Mouse (Mus musculus): ENCODE measurements at regions not wholly inside any gene's neighbourhood (a gene's known extent, or its start where the extent isn't known, plus 50 kb on each side); places are given as distances from the start of the nearest gene placed in this dataset.

GRCm38 (mm10) chr12:95239158-95239779 is 452.8 kb upstream of the Flrt2 start:
- no peak overlapping the region for H3K4me2 ChIP-seq (ENCODE audit: low read depth, low read length, poor library complexity, severe bottlenecking)
- no peak overlapping the region for H3K27ac ChIP-seq (ENCODE audit: low read depth, low read length)
- no peaks in the 10 kb centered on the region for H3K36me3 ChIP-seq (ENCODE audit: insufficient read depth, low read length)
- H3K27me3 ChIP-seq (ENCODE audit: insufficient read depth, low read length): no peaks in the 10 kb centered on the region
- no peak for TF ChIP-seq CTCF (IDR thresholded peaks at IDR 0.05)
- H3K9ac ChIP-seq (replicated peaks; ENCODE audit: low read length, poor library complexity, severe bottlenecking): no peak overlapping the region
- H3K9me3 ChIP-seq (ENCODE audit: low read length): no peaks in the 10 kb centered on the region
- ATAC-seq (ENCODE audit: low FRiP score) (no peak), DNase-seq (ENCODE audit: low spot score) (no peak)
- WGBS: 74% methylated on average over 3 of the region's 3 CpGs
- no peaks in the 10 kb centered on the region for H3K4me1 ChIP-seq (ENCODE audit: insufficient read depth, low read length)
- no peak overlapping the region for H3K4me3 ChIP-seq (ENCODE audit: low read depth, low read length)

DNA sequence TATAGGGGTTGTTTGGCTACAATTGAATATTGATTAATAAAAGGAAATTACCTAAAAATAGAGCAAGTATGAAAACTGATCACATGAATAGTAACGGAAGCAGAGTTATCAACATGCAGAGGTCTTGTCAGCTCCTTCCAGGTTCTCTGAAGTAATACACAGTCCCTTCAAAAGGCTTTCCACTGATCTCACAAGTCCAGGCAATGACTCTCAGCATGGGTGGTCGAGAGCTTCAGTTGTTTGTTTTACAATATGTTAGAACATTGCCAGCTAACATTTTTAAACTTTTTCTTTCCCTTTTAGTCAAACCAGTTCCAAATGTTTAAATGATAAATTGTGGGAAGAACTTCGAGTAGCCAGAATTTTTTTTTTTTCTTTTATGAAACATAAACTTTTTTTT is 424.8 kb upstream of the Flrt2 start:
- no peaks in the 10 kb centered on the region for H3K27me3 ChIP-seq (ENCODE audit: insufficient read depth, low read length)
- H3K4me1 ChIP-seq (ENCODE audit: insufficient read depth, low read length): no peaks in the 10 kb centered on the region
- WGBS: 77% methylated on average over 3 of the region's 3 CpGs
- H3K4me2 ChIP-seq (ENCODE audit: low read depth, low read length, poor library complexity, severe bottlenecking): no peak overlapping the region
- no peak for ATAC-seq (ENCODE audit: low FRiP score)
- H3K9me3 ChIP-seq (ENCODE audit: low read length): no peaks in the 10 kb centered on the region
- TF ChIP-seq CTCF (IDR thresholded peaks at IDR 0.05): no peak
- no peaks in the 10 kb centered on the region for H3K36me3 ChIP-seq (ENCODE audit: insufficient read depth, low read length)
- no peak overlapping the region for H3K27ac ChIP-seq (ENCODE audit: low read depth, low read length)
- no peak overlapping the region for H3K9ac ChIP-seq (replicated peaks; ENCODE audit: low read length, poor library complexity, severe bottlenecking)
- no peak for DNase-seq (ENCODE audit: low spot score)
- no peak overlapping the region for H3K4me3 ChIP-seq (ENCODE audit: low read depth, low read length)

GRCm38 (mm10) chr12:95305386-95305785 is 386.6 kb upstream of the Flrt2 start:
- Histone ChIP-seq H3K4me1 (ENCODE audit: insufficient read depth, low read length) (no peaks in the 10 kb centered on the region), H3K4me2 (ENCODE audit: low read depth, low read length, poor library complexity, severe bottlenecking) (no peak overlapping the region), H3K27ac (ENCODE audit: low read depth, low read length) (no peak overlapping the region), H3K9me3 (ENCODE audit: low read length) (no peaks in the 10 kb centered on the region), H3K36me3 (ENCODE audit: insufficient read depth, low read length) (no peaks in the 10 kb centered on the region), H3K4me3 (ENCODE audit: low read depth, low read length) (no peak overlapping the region), H3K9ac (replicated peaks; ENCODE audit: low read length, poor library complexity, severe bottlenecking) (no peak overlapping the region), H3K27me3 (ENCODE audit: insufficient read depth, low read length) (no peaks in the 10 kb centered on the region)
- 85% methylated on average over 2 of the region's 2 CpGs for WGBS
- no peak for DNase-seq (ENCODE audit: low spot score)
- ATAC-seq (ENCODE audit: low FRiP score): no peak
- no peak for TF ChIP-seq CTCF (IDR thresholded peaks at IDR 0.05)

DNA sequence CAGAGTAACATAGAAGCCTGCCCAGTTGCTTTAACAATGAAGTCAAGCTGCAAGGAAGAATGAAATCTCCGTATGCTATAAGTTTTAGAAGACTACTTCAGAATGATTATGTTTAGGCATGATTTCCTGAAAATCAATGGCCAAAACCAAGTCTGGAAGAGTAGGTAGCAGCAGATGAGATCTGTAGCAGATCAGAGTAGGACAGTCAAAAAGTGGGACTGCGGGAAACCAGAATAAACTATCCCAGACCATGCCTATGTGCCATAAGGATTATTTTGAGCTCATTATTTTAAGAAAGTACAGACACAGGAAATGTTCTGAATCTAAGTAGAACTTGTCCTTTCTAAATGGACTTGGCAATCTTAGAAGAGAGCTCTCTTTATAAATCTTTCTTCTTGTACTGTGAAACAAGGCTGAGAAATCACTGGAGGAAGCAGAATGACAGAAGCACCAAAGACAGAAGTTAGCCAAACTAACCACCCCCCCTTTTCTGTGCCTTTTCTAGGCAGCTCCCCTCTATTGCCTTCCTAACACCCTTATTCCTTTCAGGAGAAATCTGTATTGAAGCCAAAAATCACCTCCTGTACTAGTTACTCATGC is 376.8 kb upstream of the Flrt2 start:
- TF ChIP-seq CTCF (IDR thresholded peaks at IDR 0.05): no peak
- no peak overlapping the region for H3K4me2 ChIP-seq (ENCODE audit: low read depth, low read length, poor library complexity, severe bottlenecking)
- no peak overlapping the region for H3K4me3 ChIP-seq (ENCODE audit: low read depth, low read length)
- 95% methylated on average over 2 of the region's 2 CpGs for WGBS
- no peak overlapping the region for H3K9ac ChIP-seq (replicated peaks; ENCODE audit: low read length, poor library complexity, severe bottlenecking)
- no peaks in the 10 kb centered on the region for H3K27me3 ChIP-seq (ENCODE audit: insufficient read depth, low read length)
- H3K9me3 ChIP-seq (ENCODE audit: low read length): no peaks in the 10 kb centered on the region
- no peaks in the 10 kb centered on the region for H3K36me3 ChIP-seq (ENCODE audit: insufficient read depth, low read length)
- no peak overlapping the region for H3K27ac ChIP-seq (ENCODE audit: low read depth, low read length)
- DNase-seq (ENCODE audit: low spot score) (no peak), ATAC-seq (ENCODE audit: low FRiP score) (no peak)
- H3K4me1 ChIP-seq (ENCODE audit: insufficient read depth, low read length): no peaks in the 10 kb centered on the region

DNA sequence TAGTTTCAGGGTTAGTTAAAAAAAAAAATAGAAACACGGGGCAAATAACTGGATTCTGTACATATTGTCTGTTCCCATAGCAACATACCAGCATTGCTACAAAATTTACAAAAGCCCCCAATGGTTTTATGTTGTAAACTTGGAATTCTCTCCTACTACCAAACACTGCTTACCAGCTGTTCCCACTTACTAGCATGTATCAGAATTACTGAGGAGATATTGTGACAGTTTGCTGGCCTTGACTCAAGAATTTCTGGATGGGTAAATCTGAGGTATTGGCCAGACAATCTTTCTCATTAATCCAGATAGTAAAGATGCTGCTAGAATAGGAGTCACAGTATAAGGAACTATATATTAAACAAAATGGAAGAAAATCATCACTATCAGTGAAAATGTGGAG is 375.2 kb upstream of the Flrt2 start:
- no peaks in the 10 kb centered on the region for H3K27me3 ChIP-seq (ENCODE audit: insufficient read depth, low read length)
- no peak overlapping the region for H3K4me2 ChIP-seq (ENCODE audit: low read depth, low read length, poor library complexity, severe bottlenecking)
- no peaks in the 10 kb centered on the region for H3K36me3 ChIP-seq (ENCODE audit: insufficient read depth, low read length)
- H3K4me3 ChIP-seq (ENCODE audit: low read depth, low read length): no peak overlapping the region
- no peaks in the 10 kb centered on the region for H3K4me1 ChIP-seq (ENCODE audit: insufficient read depth, low read length)
- ATAC-seq (ENCODE audit: low FRiP score) (no peak), DNase-seq (ENCODE audit: low spot score) (peak; percentile 62)
- no peak for TF ChIP-seq CTCF (IDR thresholded peaks at IDR 0.05)
- no peaks in the 10 kb centered on the region for H3K9me3 ChIP-seq (ENCODE audit: low read length)
- WGBS: 54% methylated on average over 1 of the region's 1 CpGs
- no peak overlapping the region for H3K27ac ChIP-seq (ENCODE audit: low read depth, low read length)
- H3K9ac ChIP-seq (replicated peaks; ENCODE audit: low read length, poor library complexity, severe bottlenecking): no peak overlapping the region

DNA sequence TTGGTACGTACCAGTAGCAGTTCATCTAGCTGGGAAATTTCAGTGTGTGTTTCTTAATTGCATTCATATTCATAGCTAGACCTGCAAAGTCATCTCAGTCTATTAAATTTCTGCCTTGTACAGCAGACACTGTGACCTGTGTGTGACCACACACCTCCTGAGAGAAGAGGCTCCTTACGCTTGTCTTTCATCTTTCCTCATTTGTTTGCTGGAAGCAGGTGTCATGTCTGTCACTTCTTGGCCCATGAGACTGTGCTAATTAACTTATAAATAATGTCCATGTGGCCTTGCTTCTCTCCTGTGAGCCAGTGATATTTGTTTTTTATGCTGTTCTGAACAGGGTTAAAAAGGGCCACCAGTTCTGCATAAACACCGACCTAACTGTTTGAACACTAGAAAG is 370.3 kb upstream of the Flrt2 start:
- ATAC-seq (ENCODE audit: low FRiP score): no peak
- H3K9me3 ChIP-seq (ENCODE audit: low read length): no peaks in the 10 kb centered on the region
- H3K36me3 ChIP-seq (ENCODE audit: insufficient read depth, low read length): no peaks in the 10 kb centered on the region
- TF ChIP-seq CTCF (IDR thresholded peaks at IDR 0.05): no peak
- H3K9ac ChIP-seq (replicated peaks; ENCODE audit: low read length, poor library complexity, severe bottlenecking): no peak overlapping the region
- no peak overlapping the region for H3K27ac ChIP-seq (ENCODE audit: low read depth, low read length)
- H3K4me2 ChIP-seq (ENCODE audit: low read depth, low read length, poor library complexity, severe bottlenecking): no peak overlapping the region
- peak; percentile 14 for DNase-seq (ENCODE audit: low spot score)
- H3K27me3 ChIP-seq (ENCODE audit: insufficient read depth, low read length): no peaks in the 10 kb centered on the region
- H3K4me1 ChIP-seq (ENCODE audit: insufficient read depth, low read length): no peaks in the 10 kb centered on the region
- WGBS: 67% methylated on average over 3 of the region's 3 CpGs
- H3K4me3 ChIP-seq (ENCODE audit: low read depth, low read length): no peak overlapping the region

Measured in midbrain, postnatal 0 days (tissue).